Mouse (Mus musculus): ENCODE data around the gene Ankrd54.

- no peak for TF ChIP-seq POLR2A (IDR thresholded peaks at IDR 0.05; ENCODE audit: extremely low read depth, insufficient read depth, low read length)
- TF ChIP-seq CTCF (IDR thresholded peaks at IDR 0.05; ENCODE audit: extremely low read depth, insufficient read depth, low read length): no peak
Measured at GRCm38 (mm10) chr15:79110031-79110430, 47.3 kb upstream of the Ankrd54 start.
